ENCODE assay signal across 41 mouse cellular contexts in the genomic region with DNA sequence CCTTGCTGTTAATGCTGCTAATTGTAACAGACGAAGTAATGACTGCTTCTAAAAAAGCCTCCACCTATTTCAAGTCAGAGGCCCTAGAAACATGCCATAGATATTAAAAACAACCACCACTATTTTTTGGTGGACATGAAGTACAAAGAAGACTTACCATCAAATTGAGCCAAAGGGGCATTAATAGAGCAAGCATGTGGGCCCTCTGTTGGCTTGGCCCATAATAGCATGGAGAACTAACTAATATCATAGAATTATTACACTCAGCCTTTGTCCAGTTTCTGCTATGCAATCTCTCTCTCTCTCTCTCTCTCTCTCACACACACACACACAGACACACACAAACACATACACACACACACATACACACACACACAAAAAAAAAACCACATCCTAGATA. TPM values are rescaled to one million over a fixed set of nuclear protein-coding genes. Genes with fewer than 3 reads are reported as not detected.
DNase-seq lines count a peak whose midpoint lies in the region; ATAC-seq and TF ChIP-seq lines count a peak whose summit lies in the region.
"Had no signal": no experiment of that assay in that cellular context is flagged by ENCODE, and none has a peak within 500 bp of the region (broad histone marks: within the 10 kb centered on the region; RNA-seq: fewer than 3 reads in every experiment).

No protein-coding gene starts in this region.

- H3K4me1 ChIP-seq in intestine, postnatal 0 days (replicated peaks; ENCODE audit: control insufficient read depth, insufficient read depth, low read length), result no peaks in the 10 kb centered on the region
- no peaks in the 10 kb centered on the region for H3K4me1 ChIP-seq in intestine, embryonic 15.5 days (replicated peaks)
- no peaks in the 10 kb centered on the region for H3K4me1 ChIP-seq in lung, postnatal 0 days (ENCODE audit: insufficient read depth, low read depth, low read length)
- H3K4me1 ChIP-seq: embryonic facial prominence, embryonic 13.5 days; forebrain, embryonic 10.5 days; forebrain, embryonic 15.5 days; hindbrain, embryonic 13.5 days; limb, embryonic 13.5 days; liver, embryonic 12.5 days; megakaryocyte, embryonic 14.5 days; midbrain, embryonic 12.5 days; neural tube, embryonic 15.5 days had no signal

- DNase-seq in cerebellum, postnatal 10 days, result peak; percentile 43 to 48
- no peak for DNase-seq in cerebellum, postnatal 36 days
- no peak for DNase-seq in lung, postnatal 0 days (ENCODE audit: low spot score)
- no peak for DNase-seq in lung, adult 18-20 months
- DNase-seq in brain, adult 2 months (ENCODE audit: low read depth, low spot score), result peak; percentile 10
- DNase-seq in left cerebral cortex, adult 2 months (ENCODE audit: extremely low spot score in 1 of 2, low spot score in 2 of 2), result no peak
- DNase-seq: adrenal gland, postnatal 25 days; cerebellum, adult 18-20 months; heart, postnatal 4 days; kidney, adult 8-10 months; kidney, postnatal 10 days; lung, adult 2 months; retina, postnatal 1 day; right cerebral cortex, postnatal 14 days; thymus, adult 18-20 months; thymus, postnatal 25 days had no signal

- no peak for ATAC-seq in intestine, postnatal 0 days
- ATAC-seq in intestine, embryonic 15.5 days, result no peak
- ATAC-seq in lung, postnatal 0 days, result no peak
- ATAC-seq: forebrain, embryonic 15.5 days; liver, embryonic 12.5 days had no signal

- no peak overlapping the region for H3K27ac ChIP-seq in intestine, postnatal 0 days (ENCODE audit: low read depth, low read length)
- H3K27ac ChIP-seq in intestine, embryonic 15.5 days, result no peak overlapping the region
- H3K27ac ChIP-seq in lung, postnatal 0 days (ENCODE audit: low read length), result no peak overlapping the region
- H3K27ac ChIP-seq in left cerebral cortex, adult 2 months, result no peak overlapping the region
- H3K27ac ChIP-seq: embryonic facial prominence, embryonic 13.5 days; forebrain, embryonic 10.5 days; forebrain, embryonic 15.5 days; hindbrain, embryonic 13.5 days; limb, embryonic 13.5 days; liver, embryonic 12.5 days; midbrain, embryonic 12.5 days; neural tube, embryonic 15.5 days had no signal

- no peak overlapping the region for H3K9ac ChIP-seq in intestine, postnatal 0 days (ENCODE audit: low read depth, low read length)
- no peak overlapping the region for H3K9ac ChIP-seq in intestine, embryonic 15.5 days
- no peak overlapping the region for H3K9ac ChIP-seq in lung, postnatal 0 days (replicated peaks; ENCODE audit: low read depth)
- H3K9ac ChIP-seq: embryonic facial prominence, embryonic 13.5 days; forebrain, embryonic 15.5 days; hindbrain, embryonic 13.5 days; limb, embryonic 13.5 days; liver, embryonic 12.5 days; midbrain, embryonic 12.5 days; neural tube, embryonic 15.5 days had no signal

- no peak overlapping the region for H3K4me2 ChIP-seq in intestine, postnatal 0 days (replicated peaks; ENCODE audit: low read depth)
- H3K4me2 ChIP-seq in intestine, embryonic 15.5 days (replicated peaks), result no peak overlapping the region
- H3K4me2 ChIP-seq in lung, postnatal 0 days (replicated peaks; ENCODE audit: low read depth, low read length), result no peak overlapping the region
- H3K4me2 ChIP-seq: embryonic facial prominence, embryonic 13.5 days; forebrain, embryonic 15.5 days; heart, embryonic 11.5 days; hindbrain, embryonic 13.5 days; limb, embryonic 13.5 days; liver, embryonic 12.5 days; midbrain, embryonic 12.5 days; neural tube, embryonic 15.5 days had no signal

- peak; percentile 16; the same call in 1 of the 2 replicates for TF ChIP-seq CTCF in intestine, postnatal 0 days (IDR thresholded peaks at IDR 0.05; ENCODE audit: low read depth)
- TF ChIP-seq CTCF in lung, postnatal 0 days (IDR thresholded peaks at IDR 0.05), result peak; percentile 43
- TF ChIP-seq CTCF in left cerebral cortex, adult 2 months (IDR thresholded peaks at IDR 0.05), result no peak; the same call in 1 of the 2 replicates

- WGBS in intestine, postnatal 0 days, result 93% methylated on average over 1 of the region's 1 CpGs
- 82% methylated on average over 1 of the region's 1 CpGs for WGBS in intestine, embryonic 15.5 days
- 91% methylated on average over 1 of the region's 1 CpGs for WGBS in lung, postnatal 0 days

- intact Hi-C loops in left cerebral cortex, adult 2 months (cut with DNase I), result no loop called here

- no peak for TF ChIP-seq EP300 in lung, postnatal 0 days (IDR thresholded peaks at IDR 0.05)

- H3K4me3 ChIP-seq in intestine, postnatal 0 days (ENCODE audit: low read depth, low read length), result no peak overlapping the region
- no peak overlapping the region for H3K4me3 ChIP-seq in intestine, embryonic 15.5 days (replicated peaks)
- no peak overlapping the region for H3K4me3 ChIP-seq in lung, postnatal 0 days (ENCODE audit: low read depth, low read length)
- no peak overlapping the region for H3K4me3 ChIP-seq in left cerebral cortex, adult 2 months
- H3K4me3 ChIP-seq: embryonic facial prominence, embryonic 13.5 days; forebrain, embryonic 10.5 days; forebrain, embryonic 15.5 days; hindbrain, embryonic 13.5 days; limb, embryonic 13.5 days; liver, embryonic 12.5 days; megakaryocyte, embryonic 14.5 days; midbrain, embryonic 12.5 days; neural tube, embryonic 15.5 days had no signal

- no peaks in the 10 kb centered on the region for H3K9me3 ChIP-seq in intestine, postnatal 0 days (ENCODE audit: control insufficient read depth)
- H3K9me3 ChIP-seq in intestine, embryonic 15.5 days, result no peaks in the 10 kb centered on the region
- H3K9me3 ChIP-seq in lung, postnatal 0 days (ENCODE audit: low read length), result no peaks in the 10 kb centered on the region
- H3K9me3 ChIP-seq: embryonic facial prominence, embryonic 13.5 days; forebrain, embryonic 10.5 days; forebrain, embryonic 15.5 days; hindbrain, embryonic 13.5 days; limb, embryonic 13.5 days; liver, embryonic 12.5 days; megakaryocyte, embryonic 14.5 days; midbrain, embryonic 12.5 days; neural tube, embryonic 15.5 days had no signal

- H3K36me3 ChIP-seq in intestine, postnatal 0 days (ENCODE audit: control insufficient read depth, insufficient read depth), result no peaks in the 10 kb centered on the region
- no peaks in the 10 kb centered on the region for H3K36me3 ChIP-seq in intestine, embryonic 15.5 days
- no peaks in the 10 kb centered on the region for H3K36me3 ChIP-seq in lung, postnatal 0 days (ENCODE audit: insufficient read depth, low read length)
- H3K36me3 ChIP-seq: embryonic facial prominence, embryonic 13.5 days; forebrain, embryonic 10.5 days; forebrain, embryonic 15.5 days; hindbrain, embryonic 13.5 days; limb, embryonic 13.5 days; liver, embryonic 12.5 days; midbrain, embryonic 12.5 days; neural tube, embryonic 15.5 days had no signal

- H3K27me3 ChIP-seq in intestine, postnatal 0 days (replicated peaks; ENCODE audit: control insufficient read depth, insufficient read depth, low read length), result no peaks in the 10 kb centered on the region
- H3K27me3 ChIP-seq in intestine, embryonic 15.5 days (replicated peaks), result no peaks in the 10 kb centered on the region
- no peaks in the 10 kb centered on the region for H3K27me3 ChIP-seq in lung, postnatal 0 days (replicated peaks; ENCODE audit: insufficient read depth, low read length)
- H3K27me3 ChIP-seq: embryonic facial prominence, embryonic 13.5 days; forebrain, embryonic 15.5 days; hindbrain, embryonic 13.5 days; limb, embryonic 13.5 days; liver, embryonic 12.5 days; midbrain, embryonic 12.5 days; neural tube, embryonic 15.5 days had no signal

RNA-seq across cellular contexts. Expression of gene Bpifb9b, which starts 14.2 kb away (rescaled TPM):
- polyA plus RNA-seq in intestine, postnatal 0 days (2015; fragmentation: Nextera tagmentation; extraction: Ambion mirVana), result not detected in 2 replicates
- polyA plus RNA-seq in intestine, embryonic 15.5 days (2015; fragmentation: Nextera tagmentation; extraction: Ambion mirVana), result not detected in 2 replicates
- polyA plus RNA-seq in lung, postnatal 0 days (2015; fragmentation: Nextera tagmentation; extraction: Ambion mirVana), result not detected in 2 replicates
- not detected for total RNA-seq in left cerebral cortex, adult 2 months (2021)
- total RNA-seq: adrenal gland, adult 18-20 months; adrenal gland, postnatal 25 days; gastrocnemius, adult 18-20 months; heart, postnatal 4 days; layer of hippocampus, postnatal 14 days; left cerebral cortex, adult 8-10 months; left cerebral cortex, postnatal 36 days; MEL had no signal
- polyA plus RNA-seq: brain, embryonic 14.5 days; embryonic facial prominence, embryonic 13.5 days; forebrain, embryonic 10.5 days; forebrain, embryonic 15.5 days; frontal cortex, adult 2 months; gonadal fat pad, adult 2 months; heart, embryonic 11.5 days; heart, embryonic 16.5 days; hindbrain, embryonic 13.5 days; intestine, embryonic 14.5 days; limb, embryonic 13.5 days; liver, embryonic 12.5 days; lung, adult 2 months; midbrain, embryonic 12.5 days; neural tube, embryonic 15.5 days; small intestine, adult 2 months; stomach, embryonic 14.5 days had no signal

RNA-seq across cellular contexts. Expression of gene Bpifb9a, which starts 35.2 kb away (rescaled TPM):
- not detected in 2 replicates for polyA plus RNA-seq in intestine, postnatal 0 days (2015; fragmentation: Nextera tagmentation; extraction: Ambion mirVana)
- polyA plus RNA-seq in intestine, embryonic 15.5 days (2015; fragmentation: Nextera tagmentation; extraction: Ambion mirVana), result not detected in 2 replicates
- not detected in 2 replicates for polyA plus RNA-seq in lung, postnatal 0 days (2015; fragmentation: Nextera tagmentation; extraction: Ambion mirVana)
- not detected for total RNA-seq in left cerebral cortex, adult 2 months (2021)
- total RNA-seq: adrenal gland, adult 18-20 months; adrenal gland, postnatal 25 days; gastrocnemius, adult 18-20 months; heart, postnatal 4 days; layer of hippocampus, postnatal 14 days; left cerebral cortex, adult 8-10 months; left cerebral cortex, postnatal 36 days; MEL had no signal
- polyA plus RNA-seq: brain, embryonic 14.5 days; embryonic facial prominence, embryonic 13.5 days; forebrain, embryonic 10.5 days; forebrain, embryonic 15.5 days; frontal cortex, adult 2 months; gonadal fat pad, adult 2 months; heart, embryonic 11.5 days; heart, embryonic 16.5 days; hindbrain, embryonic 13.5 days; intestine, embryonic 14.5 days; limb, embryonic 13.5 days; liver, embryonic 12.5 days; lung, adult 2 months; midbrain, embryonic 12.5 days; neural tube, embryonic 15.5 days; small intestine, adult 2 months; stomach, embryonic 14.5 days had no signal

Comparison
In these comparisons a context has a peak if more than half of its experiments do, and no peak if none do; other contexts are left out.
1. DNase-seq: peak in cerebellum, postnatal 10 days (2 of 2) and brain, adult 2 months (single experiment); none in cerebellum, postnatal 36 days (0 of 2), lung, postnatal 0 days (single experiment), lung, adult 18-20 months (0 of 2) and left cerebral cortex, adult 2 months (0 of 2).